Mouse (Mus musculus): ENCODE data around the gene Olah.
"Not testable (repeated sequence)": the region's sequence is repeated elsewhere in the genome, so short reads cannot be mapped to it uniquely, and the experiment has no call there.

The Olah gene

GRCm38 (mm10) chr2:3397110-3397509 is at the start of gene Olah:
Gene Olah, minus strand, starts transcription at chr2:3397210.
- DNase-seq: not testable (repeated sequence)

GRCm38 (mm10) chr2:3445984-3446383 is 49.0 kb upstream of the Olah start:
- DNase-seq: no peak

- peak; percentile 48 for DNase-seq
These were observed 47.2 kb upstream of the Olah start for GRCm38 (mm10) chr2:3444206-3444605.

- DNase-seq: no peak
These were observed 40.9 kb upstream of the Olah start for GRCm38 (mm10) chr2:3437956-3438355.

- no peak for DNase-seq
These were observed 38.5 kb upstream of the Olah start for GRCm38 (mm10) chr2:3435369-3436061.

- DNase-seq: no peak
These were observed 33.9 kb upstream of the Olah start for GRCm38 (mm10) chr2:3430956-3431355.

- DNase-seq: no peak
These were observed 27.5 kb upstream of the Olah start for GRCm38 (mm10) chr2:3424579-3424910.

- DNase-seq: peak; percentile 96
These were observed 27.0 kb upstream of the Olah start, which contains the start of gene Dclre1c for GRCm38 (mm10) chr2:3423841-3424578. Gene Dclre1c, plus strand, starts transcription at chr2:3424131.

- DNase-seq: no peak
These were observed 25.5 kb upstream of the Olah start, which contains the start of gene Meig1 for GRCm38 (mm10) chr2:3422548-3422947. Gene Meig1, minus strand, starts transcription at chr2:3422648.

- peak; percentile 60 for DNase-seq
These were observed 23.1 kb upstream of the Olah start for GRCm38 (mm10) chr2:3420157-3420556.

GRCm38 (mm10) chr2:3418883-3419431 is 21.9 kb upstream of the Olah start:
- peak; percentile 95 for DNase-seq

- DNase-seq: no peak
These were observed 18.7 kb upstream of the Olah start for GRCm38 (mm10) chr2:3415676-3416075.

- peak; percentile 56 for DNase-seq
These were observed 17.2 kb upstream of the Olah start for GRCm38 (mm10) chr2:3414241-3414640.

- no peak for DNase-seq
These were observed 10.7 kb upstream of the Olah start for GRCm38 (mm10) chr2:3407756-3408155.

GRCm38 (mm10) chr2:3405981-3406380 is 9.0 kb upstream of the Olah start:
- DNase-seq: no peak

GRCm38 (mm10) chr2:3391945-3392344 is 5.1 kb downstream of the Olah start:
- no peak for DNase-seq

- DNase-seq: no peak
These were observed 9.7 kb downstream of the Olah start for GRCm38 (mm10) chr2:3387105-3387860.

- DNase-seq: no peak
These were observed 31.9 kb downstream of the Olah start for GRCm38 (mm10) chr2:3365127-3365526.

GRCm38 (mm10) chr2:3361067-3361466 is 35.9 kb downstream of the Olah start:
- no peak for DNase-seq

- no peak for DNase-seq
These were observed 39.1 kb downstream of the Olah start for GRCm38 (mm10) chr2:3357887-3358286.

GRCm38 (mm10) chr2:3356311-3356710 is 40.7 kb downstream of the Olah start:
- no peak for DNase-seq

GRCm38 (mm10) chr2:3355793-3356192 is 41.2 kb downstream of the Olah start:
- DNase-seq: no peak

- no peak for DNase-seq
These were observed 43.9 kb downstream of the Olah start for GRCm38 (mm10) chr2:3353160-3353559.
